Mouse (Mus musculus): ENCODE measurements around the gene Furin. TPM values are rescaled to one million over a fixed set of nuclear protein-coding genes. Genes with fewer than 3 reads are reported as not detected.

Gene Furin
- 10 to 100 TPM; 31.4 to 38.7 TPM for total RNA-seq (2021)

- intact Hi-C loops (cut with DNase I), result no loop called here
- no peak for DNase-seq (ENCODE audit: low spot score in 2 of 2)
These were observed at the start of gene Furin for GRCm38 (mm10) chr7:80405188-80405695. TSS of gene Furin (minus strand) at chr7:80405436.

GRCm38 (mm10) chr7:80454786-80455185, 49.5 kb upstream of the Furin start:
- DNase-seq (ENCODE audit: low spot score in 2 of 2), result no peak
- intact Hi-C loops (cut with DNase I), result no loop called here

- intact Hi-C loops (cut with DNase I), result no loop called here
- no peak for DNase-seq (ENCODE audit: low spot score in 2 of 2)
These were observed 48.8 kb upstream of the Furin start for GRCm38 (mm10) chr7:80453997-80454396.

GRCm38 (mm10) chr7:80453121-80453520, 47.9 kb upstream of the Furin start:
- DNase-seq (ENCODE audit: low spot score in 2 of 2), result no peak
- intact Hi-C loops (cut with DNase I), result no loop called here

- intact Hi-C loops (cut with DNase I), result no loop called here
- DNase-seq (ENCODE audit: low spot score in 2 of 2), result no peak
These were observed 47.0 kb upstream of the Furin start for GRCm38 (mm10) chr7:80452241-80452640.

GRCm38 (mm10) chr7:80451550-80452232, 46.5 kb upstream of the Furin start:
- DNase-seq (ENCODE audit: low spot score in 2 of 2), result no peak

GRCm38 (mm10) chr7:80450354-80450753, 45.1 kb upstream of the Furin start:
- DNase-seq (ENCODE audit: low spot score in 2 of 2), result no peak
- intact Hi-C loops (cut with DNase I), result no loop called here

More at GRCm38 (mm10) chr7:80451550-80452232, 46.5 kb upstream of the Furin start:
- intact Hi-C loops (cut with DNase I), result no loop called here

GRCm38 (mm10) chr7:80449620-80450091, 44.4 kb upstream of the Furin start:
- intact Hi-C loops (cut with DNase I), result no loop called here
- DNase-seq (ENCODE audit: low spot score in 2 of 2), result no peak

GRCm38 (mm10) chr7:80447336-80447735, 42.1 kb upstream of the Furin start:
- DNase-seq (ENCODE audit: low spot score in 2 of 2), result no peak
- intact Hi-C loops (cut with DNase I), result no loop called here

GRCm38 (mm10) chr7:80446221-80446878, 41.1 kb upstream of the Furin start:
- DNase-seq (ENCODE audit: low spot score in 2 of 2), result no peak
- intact Hi-C loops (cut with DNase I), result no loop called here

GRCm38 (mm10) chr7:80445492-80445891, 40.3 kb upstream of the Furin start:
- intact Hi-C loops (cut with DNase I), result no loop called here
- no peak for DNase-seq (ENCODE audit: low spot score in 2 of 2)

GRCm38 (mm10) chr7:80444401-80445249, 39.4 kb upstream of the Furin start:
- intact Hi-C loops (cut with DNase I), result no loop called here
- no peak for DNase-seq (ENCODE audit: low spot score in 2 of 2)

GRCm38 (mm10) chr7:80443124-80443523, 37.9 kb upstream of the Furin start:
- intact Hi-C loops (cut with DNase I), result no loop called here

GRCm38 (mm10) chr7:80441986-80442904, 37.0 kb upstream of the Furin start:
- peak in 1 of 2 experiments; percentile 55 for DNase-seq (ENCODE audit: low spot score in 2 of 2)
- intact Hi-C loops (cut with DNase I), result no loop called here

More at GRCm38 (mm10) chr7:80443124-80443523, 37.9 kb upstream of the Furin start:
- no peak for DNase-seq (ENCODE audit: low spot score in 2 of 2)

- intact Hi-C loops (cut with DNase I), result no loop called here
These were observed 35.4 kb upstream of the Furin start for GRCm38 (mm10) chr7:80440685-80441084.

GRCm38 (mm10) chr7:80439789-80440488, 34.7 kb upstream of the Furin start:
- intact Hi-C loops (cut with DNase I), result no loop called here

More at GRCm38 (mm10) chr7:80440685-80441084, 35.4 kb upstream of the Furin start:
- DNase-seq (ENCODE audit: low spot score in 2 of 2), result no peak

GRCm38 (mm10) chr7:80439032-80439760, 34.0 kb upstream of the Furin start:
- intact Hi-C loops (cut with DNase I), result no loop called here
- no peak for DNase-seq (ENCODE audit: low spot score in 2 of 2)

More at GRCm38 (mm10) chr7:80439789-80440488, 34.7 kb upstream of the Furin start:
- no peak for DNase-seq (ENCODE audit: low spot score in 2 of 2)

- DNase-seq (ENCODE audit: low spot score in 2 of 2), result no peak
- intact Hi-C loops (cut with DNase I), result no loop called here
These were observed 31.3 kb upstream of the Furin start for GRCm38 (mm10) chr7:80436571-80436970.
